Mouse (Mus musculus) ES-E14 (cell line): ENCODE measurements around the gene Mast2.

Experiments
- ZC3H11A ChIP-seq: IDR thresholded peaks from 2 replicates; pipeline ENCODE4 v1.6.1; 2012; ENCODE audit warnings: low read depth, mild to moderate bottlenecking, inconsistent platforms, low read length, borderline replicate concordance
- ZNF384 ChIP-seq: IDR thresholded peaks from 2 replicates; pipeline ENCODE4 v1.6.1; 2012; ENCODE audit warnings: low read depth, low read length, inconsistent platforms

DNA sequence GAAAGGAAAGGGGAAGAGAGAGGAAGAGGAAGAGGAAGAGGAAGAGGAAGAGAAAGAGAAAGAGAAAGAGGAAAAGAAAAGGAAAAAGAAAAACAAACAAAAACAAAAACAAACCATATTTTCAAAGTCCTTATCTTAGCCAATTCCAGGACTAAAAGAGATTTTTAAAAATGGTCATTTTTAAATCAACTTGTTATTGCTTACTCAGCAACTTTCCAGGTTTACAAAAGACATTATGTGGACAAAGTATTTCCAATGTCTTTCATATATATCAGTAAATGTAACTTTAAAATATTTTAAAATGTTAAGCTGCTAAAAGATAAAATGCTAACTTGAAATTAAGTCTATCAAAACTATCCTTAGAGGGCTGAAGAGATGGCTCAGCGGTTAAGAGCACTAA is 24.6 kb downstream of the Mast2 start:
- TF ChIP-seq ZNF384 (no peak), ZC3H11A (no peak)
